Mouse (Mus musculus) hindbrain, embryonic 15.5 days (tissue): Measurements from ENCODE around the gene Znrf4. TPM values are rescaled to one million over a fixed set of nuclear protein-coding genes. Genes with fewer than 3 reads are reported as not detected.
A peak's percentile ranks its signal among the peaks of the same experiment; 100 is the strongest.

Experiments
- ATAC-seq: fragments of 200-750 bp; cut with Nextera tagmentation; 2 replicates; pipeline ENCODE4 v1.8.0; 2017; ENCODE audit warnings: low read depth, moderate number of reproducible peaks, moderate TSS enrichment; ENCODE audit not compliant: low FRiP score
- H3K27ac ChIP-seq: fragments of 300-500 bp; sonication (generic); replicated peaks from 2 replicates; pipeline ENCODE4 v1.5.1; 2015; ENCODE audit warnings: mild to moderate bottlenecking, inconsistent platforms
- H3K27me3 ChIP-seq: fragments of 300-500 bp; sonication (generic); 2 replicates; pipeline ENCODE4 v1.6.1; 2015; ENCODE audit warnings: control low read depth, inconsistent platforms
- H3K36me3 ChIP-seq: fragments of 300-500 bp; sonication (generic); 2 replicates; pipeline ENCODE4 v1.6.1; 2015; ENCODE audit warnings: control low read depth, inconsistent platforms
- H3K4me1 ChIP-seq: fragments of 300-500 bp; sonication (generic); replicated peaks from 2 replicates; pipeline ENCODE4 v1.6.1; 2015; ENCODE audit warnings: control low read depth, inconsistent platforms
- H3K4me2 ChIP-seq: fragments of 300-500 bp; sonication (generic); 2 replicates; pipeline ENCODE4 v1.6.1; 2015; ENCODE audit warnings: moderate library complexity, mild to moderate bottlenecking, inconsistent platforms
- H3K4me3 ChIP-seq: fragments of 300-500 bp; sonication (generic); 2 replicates; pipeline ENCODE4 v1.5.1; 2015; ENCODE audit warnings: mild to moderate bottlenecking, inconsistent platforms
- H3K9ac ChIP-seq: fragments of 300-500 bp; sonication (generic); 2 replicates; pipeline ENCODE4 v1.6.1; 2015; ENCODE audit warnings: inconsistent platforms
- H3K9me3 ChIP-seq: fragments of 300-500 bp; sonication (generic); 2 replicates; pipeline ENCODE4 v1.6.1; 2016; ENCODE audit warnings: control low read depth, inconsistent platforms
- WGBS: fragments of 180-500 bp; shearing (Covaris S2); methylation state at CpG from one replicate; pipeline ENCODE4 v1.1.7; 2015; 5-methylcytosine and 5-hydroxymethylcytosine counted together
- polyA plus RNA-seq: library from polyadenylated mRNA; unstranded; fragments of >200 nt; fragmentation: Nextera tagmentation; extraction: Ambion mirVana; gene quantifications from 2 replicates; pipeline ENCODE4 v1.2.1, GENCODE M21; 2015

Znrf4 gene
- polyA plus RNA-seq, 1 experiment from 2014 or later, result 0.17 TPM

- no peaks in the 10 kb centered on the region for H3K9me3 ChIP-seq
- H3K27me3 ChIP-seq, result no peaks in the 10 kb centered on the region
- no peak for ATAC-seq
- no peak overlapping the region for H3K4me2 ChIP-seq
- H3K36me3 ChIP-seq, result no peaks in the 10 kb centered on the region
- no peak overlapping the region for H3K4me3 ChIP-seq
- H3K4me1 ChIP-seq, result peaks cover 3% of the 10 kb centered on the region; the same call in 1 of the 2 replicates
- 12% methylated on average over 6 of the region's 6 CpGs for WGBS
- H3K27ac ChIP-seq, result no peak overlapping the region
- H3K9ac ChIP-seq, result no peak overlapping the region
Observed at GRCm38 (mm10) chr17:56479358-56479757, 32.9 kb downstream of the Znrf4 start.

GRCm38 (mm10) chr17:56478191-56478611 is 34.0 kb downstream of the Znrf4 start:
- Histone ChIP-seq H3K4me1 (peaks cover 14% of the 10 kb centered on the region), H3K4me3 (no peak overlapping the region), H3K27ac (no peak overlapping the region), H3K27me3 (no peaks in the 10 kb centered on the region), H3K4me2 (no peak overlapping the region), H3K36me3 (no peaks in the 10 kb centered on the region), H3K9ac (no peak overlapping the region), H3K9me3 (no peaks in the 10 kb centered on the region)
- 70% methylated on average over 11 of the region's 11 CpGs for WGBS
- no peak for ATAC-seq

- H3K9me3 ChIP-seq, result no peaks in the 10 kb centered on the region
- H3K9ac ChIP-seq, result no peak overlapping the region
- no peaks in the 10 kb centered on the region for H3K27me3 ChIP-seq
- H3K4me1 ChIP-seq, result peaks cover 23% of the 10 kb centered on the region
- ATAC-seq, result no peak
- no peak overlapping the region for H3K27ac ChIP-seq
- WGBS, result 77% methylated on average over 19 of the region's 19 CpGs
- no peaks in the 10 kb centered on the region for H3K36me3 ChIP-seq
- H3K4me2 ChIP-seq, result no peak overlapping the region
- H3K4me3 ChIP-seq, result no peak overlapping the region
Observed at GRCm38 (mm10) chr17:56477191-56477818, 34.9 kb downstream of the Znrf4 start.

- Histone ChIP-seq H3K9me3 (no peaks in the 10 kb centered on the region), H3K27ac (peak within 1 kb of the TSS; percentile 92), H3K4me1 (peaks cover 33% of the 10 kb centered on the region), H3K36me3 (no peaks in the 10 kb centered on the region), H3K27me3 (no peaks in the 10 kb centered on the region), H3K4me2 (peak within 1 kb of the TSS; percentile 98), H3K9ac (peak within 1 kb of the TSS; percentile 99), H3K4me3 (peak within 1 kb of the TSS; percentile 88)
- under 1% methylated on average over 27 of the region's 27 CpGs for WGBS
- peak; percentile 90 for ATAC-seq
Observed at GRCm38 (mm10) chr17:56476402-56476752, 35.9 kb downstream of the Znrf4 start, which contains the start of gene Ptprs. Ptprs (minus strand) TSS chr17:56476483.

GRCm38 (mm10) chr17:56475584-56476401 is 36.4 kb downstream of the Znrf4 start:
- Histone ChIP-seq H3K4me3 (peak overlapping the region; percentile 88), H3K27me3 (no peaks in the 10 kb centered on the region), H3K9me3 (no peaks in the 10 kb centered on the region), H3K27ac (peak overlapping the region; percentile 92), H3K9ac (peak overlapping the region; percentile 99), H3K36me3 (no peaks in the 10 kb centered on the region), H3K4me1 (peaks cover 38% of the 10 kb centered on the region), H3K4me2 (peak overlapping the region; percentile 98)
- WGBS, result under 1% methylated on average over 57 of the region's 66 CpGs
- ATAC-seq, result peak; percentile 49

- under 1% methylated on average over 24 of the region's 24 CpGs for WGBS
- Histone ChIP-seq H3K4me2 (peak overlapping the region; percentile 98), H3K9ac (peak overlapping the region; percentile 99), H3K4me3 (peak overlapping the region; percentile 88), H3K27me3 (no peaks in the 10 kb centered on the region), H3K4me1 (peaks cover 46% of the 10 kb centered on the region), H3K27ac (peak overlapping the region; percentile 92), H3K9me3 (no peaks in the 10 kb centered on the region), H3K36me3 (no peaks in the 10 kb centered on the region)
- ATAC-seq, result peak; percentile 11; the same call in 1 of the 2 replicates
Observed at GRCm38 (mm10) chr17:56474831-56475581, 37.2 kb downstream of the Znrf4 start.

GRCm38 (mm10) chr17:56474311-56474830 is 37.9 kb downstream of the Znrf4 start:
- no peaks in the 10 kb centered on the region for H3K27me3 ChIP-seq
- no peaks in the 10 kb centered on the region for H3K36me3 ChIP-seq
- 2% methylated on average over 32 of the region's 32 CpGs for WGBS
- peaks cover 53% of the 10 kb centered on the region for H3K4me1 ChIP-seq
- ATAC-seq, result no peak
- peak overlapping the region; percentile 98 for H3K4me2 ChIP-seq
- peak overlapping the region; percentile 99 for H3K9ac ChIP-seq
- H3K27ac ChIP-seq, result peak overlapping the region; percentile 92
- no peaks in the 10 kb centered on the region for H3K9me3 ChIP-seq
- H3K4me3 ChIP-seq, result peak overlapping the region; percentile 88

GRCm38 (mm10) chr17:56473611-56473905 is 38.7 kb downstream of the Znrf4 start:
- Histone ChIP-seq H3K9me3 (no peaks in the 10 kb centered on the region), H3K4me2 (peak overlapping the region; percentile 98), H3K27ac (peak overlapping the region; percentile 92), H3K36me3 (no peaks in the 10 kb centered on the region), H3K4me3 (peak overlapping the region; percentile 88), H3K4me1 (peaks cover 61% of the 10 kb centered on the region), H3K27me3 (no peaks in the 10 kb centered on the region), H3K9ac (peak overlapping the region; percentile 99)
- WGBS, result 6% methylated on average over 11 of the region's 11 CpGs
- ATAC-seq, result no peak

GRCm38 (mm10) chr17:56472733-56473610 is 39.3 kb downstream of the Znrf4 start:
- 2% methylated on average over 50 of the region's 50 CpGs for WGBS
- H3K4me2 ChIP-seq, result peak overlapping the region; percentile 98
- peak overlapping the region; percentile 88 for H3K4me3 ChIP-seq
- no peak for ATAC-seq
- H3K27ac ChIP-seq, result peak overlapping the region; percentile 92
- no peaks in the 10 kb centered on the region for H3K9me3 ChIP-seq
- no peaks in the 10 kb centered on the region for H3K27me3 ChIP-seq
- H3K36me3 ChIP-seq, result no peaks in the 10 kb centered on the region
- peak overlapping the region; percentile 99 for H3K9ac ChIP-seq
- peaks cover 67% of the 10 kb centered on the region for H3K4me1 ChIP-seq

- WGBS, result 12% methylated on average over 16 of the region's 16 CpGs
- no peak for ATAC-seq
- Histone ChIP-seq H3K27ac (0 out of 2 replicates have a peak overlapping the region, but pooled peaks have one; percentile 92), H3K9ac (peak overlapping the region; percentile 99), H3K36me3 (no peaks in the 10 kb centered on the region), H3K9me3 (no peaks in the 10 kb centered on the region), H3K4me3 (peak overlapping the region; percentile 88), H3K4me1 (peaks cover 75% of the 10 kb centered on the region), H3K27me3 (no peaks in the 10 kb centered on the region), H3K4me2 (peak overlapping the region; percentile 98)
Observed at GRCm38 (mm10) chr17:56472121-56472520, 40.1 kb downstream of the Znrf4 start.

GRCm38 (mm10) chr17:56471136-56471535 is 41.1 kb downstream of the Znrf4 start:
- Histone ChIP-seq H3K4me1 (peaks cover 83% of the 10 kb centered on the region), H3K27me3 (no peaks in the 10 kb centered on the region), H3K9ac (no peak overlapping the region), H3K9me3 (no peaks in the 10 kb centered on the region), H3K4me2 (peak overlapping the region; percentile 9; the same call in 1 of the 2 replicates), H3K36me3 (no peaks in the 10 kb centered on the region), H3K27ac (0 out of 2 replicates have a peak overlapping the region, but pooled peaks have one; percentile 18), H3K4me3 (no peak overlapping the region)
- no peak for ATAC-seq
- 50% methylated on average over 5 of the region's 5 CpGs for WGBS
